Mouse (Mus musculus): Measurements from ENCODE around the gene Sec62.

DNA sequence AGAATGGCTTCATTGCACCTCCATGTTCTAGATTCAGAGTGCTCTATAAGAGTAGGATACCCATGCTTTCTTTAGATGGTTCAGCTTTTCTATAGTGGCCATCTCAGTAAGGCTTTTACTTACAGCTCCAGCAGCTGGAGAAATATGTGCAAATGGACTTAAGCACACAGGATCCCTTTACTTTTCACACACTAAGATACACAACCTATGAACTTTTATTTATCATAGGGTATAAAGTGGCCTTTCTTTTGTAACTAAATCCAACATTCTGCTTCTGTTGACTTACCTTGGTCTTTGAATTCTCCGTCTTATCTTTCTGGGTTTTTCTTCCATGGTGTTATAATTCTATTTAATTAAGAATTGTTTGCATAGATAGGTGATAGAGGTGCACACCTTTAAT, 21.1 kb upstream of the Sec62 start:
- TF ChIP-seq GATA1 (IDR thresholded peaks at IDR 0.05; ENCODE audit: low read length) (no peak), TAL1 (IDR thresholded peaks at IDR 0.05; ENCODE audit: low read length) (no peak)

All from erythroblast, embryonic 14.5 days (primary cell).